Mouse (Mus musculus) liver, adult 2 months (tissue): ENCODE data around the gene Upk3a.
A peak's percentile ranks its signal among the peaks of the same experiment; 100 is the strongest.

Source experiments
- CTCF ChIP-seq: fragments of 200-500 bp; IDR thresholded peaks from 2 replicates; pipeline ENCODE4 v1.5.1; 2011; ENCODE audit warnings: low read depth, low read length, control low read depth
- POLR2A ChIP-seq: fragments of 200-500 bp; IDR thresholded peaks from 2 replicates; pipeline ENCODE4 v1.6.1; 2011; ENCODE audit warnings: low read length, control low read depth; ENCODE audit not compliant: insufficient read depth; ENCODE audit errors: extremely low read depth

DNA sequence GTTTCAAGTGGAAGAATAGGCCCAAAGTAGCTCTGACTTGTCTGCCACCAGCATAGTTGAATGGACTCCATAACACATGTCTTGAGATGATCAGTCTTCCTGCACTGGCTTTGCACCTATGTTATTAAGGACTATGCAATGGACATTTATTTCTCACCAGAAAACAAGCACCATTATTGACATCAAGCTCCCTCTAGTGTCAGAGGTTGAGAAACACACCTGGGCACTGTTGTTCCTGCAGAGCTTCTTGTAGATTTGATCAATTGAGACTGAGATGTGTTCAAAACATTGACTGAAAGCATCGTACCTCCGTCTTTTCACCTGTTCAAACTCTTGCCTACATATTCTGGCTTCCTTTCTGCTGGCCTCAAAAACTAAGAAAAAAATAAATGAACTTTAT lies 53.6 kb downstream of the Upk3a start:
- peak; percentile 49 for TF ChIP-seq CTCF
- no peak for TF ChIP-seq POLR2A
